ENCODE assay signal across 21 mouse cellular contexts in the genomic region with DNA sequence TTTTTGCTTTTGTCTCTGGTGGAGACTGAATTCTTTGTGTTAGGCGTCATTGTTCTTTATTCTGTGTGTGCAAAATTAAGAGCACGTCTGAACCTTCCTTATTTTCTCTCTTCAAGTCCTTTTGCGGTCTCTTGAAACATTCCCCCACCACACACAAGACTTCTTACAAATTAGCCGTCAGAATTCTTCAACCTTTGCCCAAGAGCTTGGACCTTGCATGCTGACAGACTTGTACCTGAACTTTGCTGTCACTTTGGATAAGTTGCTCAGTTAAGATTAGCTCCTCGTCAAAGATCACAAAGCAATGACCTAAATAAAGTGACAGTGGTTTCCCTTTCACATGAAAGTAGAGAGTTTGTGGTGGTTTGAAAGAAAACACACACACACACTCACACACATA. TPM values are rescaled to one million over a fixed set of nuclear protein-coding genes. Genes with fewer than 3 reads are reported as not detected.
DNase-seq lines count a peak whose midpoint lies in the region; ATAC-seq and TF ChIP-seq lines count a peak whose summit lies in the region.
"Had no signal": no experiment of that assay in that cellular context is flagged by ENCODE, and none has a peak within 500 bp of the region (broad histone marks: within the 10 kb centered on the region; RNA-seq: fewer than 3 reads in every experiment).

No protein-coding gene starts in this region.

- peak; percentile 19 to 58 for DNase-seq in kidney, adult 8-10 months
- no peak for DNase-seq in kidney, postnatal 25 days
- DNase-seq in testis, postnatal 14 days (ENCODE audit: low spot score): no peak
- DNase-seq in stomach, postnatal 0 days (ENCODE audit: low spot score): no peak
- no peak for DNase-seq in lung, postnatal 25 days (ENCODE audit: low spot score)
- DNase-seq: cerebellum, adult 11-12 months; cerebellum, adult 8-10 months; cerebellum, postnatal 10 days; cerebellum, postnatal 36 days; embryo, embryonic 11 days; gastrocnemius, postnatal 10 days had no signal

- H3K4me3 ChIP-seq in testis, adult 2 months (ENCODE audit: control insufficient read depth, low read depth, low read length): peak overlapping the region; percentile 86
- no peak overlapping the region for H3K4me3 ChIP-seq in intestine, postnatal 0 days (ENCODE audit: low read depth, low read length)
- H3K4me3 ChIP-seq in stomach, postnatal 0 days (ENCODE audit: low read depth, low read length): no peak overlapping the region
- H3K4me3 ChIP-seq: embryonic facial prominence, embryonic 10.5 days; embryonic facial prominence, embryonic 13.5 days; forebrain, embryonic 12.5 days; forebrain, embryonic 15.5 days; hindbrain, embryonic 12.5 days had no signal

- H3K36me3 ChIP-seq in testis, adult 2 months (ENCODE audit: control insufficient read depth, insufficient read depth, low read length): no peaks in the 10 kb centered on the region
- no peaks in the 10 kb centered on the region for H3K36me3 ChIP-seq in intestine, postnatal 0 days (ENCODE audit: control insufficient read depth, insufficient read depth)
- H3K36me3 ChIP-seq in stomach, postnatal 0 days (ENCODE audit: control insufficient read depth, insufficient read depth, low read length): no peaks in the 10 kb centered on the region
- H3K36me3 ChIP-seq: embryonic facial prominence, embryonic 13.5 days had no signal

- H3K27me3 ChIP-seq in testis, adult 2 months (ENCODE audit: control insufficient read depth, insufficient read depth, low read length): no peaks in the 10 kb centered on the region
- no peaks in the 10 kb centered on the region for H3K27me3 ChIP-seq in intestine, postnatal 0 days (replicated peaks; ENCODE audit: control insufficient read depth, insufficient read depth, low read length)
- no peaks in the 10 kb centered on the region for H3K27me3 ChIP-seq in stomach, postnatal 0 days (ENCODE audit: control insufficient read depth, insufficient read depth, low read length)
- H3K27me3 ChIP-seq: embryonic facial prominence, embryonic 13.5 days; forebrain, embryonic 12.5 days; forebrain, embryonic 15.5 days; hindbrain, embryonic 12.5 days had no signal

- no peak for TF ChIP-seq CTCF in testis, adult 2 months (IDR thresholded peaks at IDR 0.05; ENCODE audit: control insufficient read depth, insufficient read depth, insufficient replicate concordance, low read depth, low read length)
- TF ChIP-seq CTCF in intestine, postnatal 0 days (IDR thresholded peaks at IDR 0.05; ENCODE audit: low read depth): no peak
- no peak for TF ChIP-seq CTCF in stomach, postnatal 0 days (IDR thresholded peaks at IDR 0.05; ENCODE audit: low read depth)

- H3K9ac ChIP-seq in intestine, postnatal 0 days (ENCODE audit: low read depth, low read length): no peak overlapping the region
- no peak overlapping the region for H3K9ac ChIP-seq in stomach, postnatal 0 days (ENCODE audit: low read length)
- H3K9ac ChIP-seq: embryonic facial prominence, embryonic 13.5 days; forebrain, embryonic 12.5 days; forebrain, embryonic 15.5 days; hindbrain, embryonic 12.5 days had no signal

- TF ChIP-seq POLR2A in testis, adult 2 months (IDR thresholded peaks at IDR 0.05; ENCODE audit: control insufficient read depth, low read depth, low read length): no peak

- no peak for ATAC-seq in intestine, postnatal 0 days
- ATAC-seq in stomach, postnatal 0 days (ENCODE audit: low FRiP score, low TSS enrichment): no peak
- no peak for ATAC-seq in cerebellum, adult (ENCODE audit: insufficient number of reproducible peaks, low FRiP score, low TSS enrichment)
- ATAC-seq: CD4-positive, CD25-positive, alpha-beta regulatory T cell, adult 4 months; forebrain, embryonic 15.5 days had no signal

- no peaks in the 10 kb centered on the region for H3K9me3 ChIP-seq in intestine, postnatal 0 days (ENCODE audit: control insufficient read depth)
- H3K9me3 ChIP-seq in stomach, postnatal 0 days (ENCODE audit: control insufficient read depth, low read length): no peaks in the 10 kb centered on the region
- H3K9me3 ChIP-seq: embryonic facial prominence, embryonic 10.5 days; embryonic facial prominence, embryonic 13.5 days had no signal

- H3K4me2 ChIP-seq in intestine, postnatal 0 days (replicated peaks; ENCODE audit: low read depth): peak overlapping the region; percentile 39
- H3K4me2 ChIP-seq in stomach, postnatal 0 days (replicated peaks; ENCODE audit: low read depth): no peak overlapping the region
- H3K4me2 ChIP-seq: embryonic facial prominence, embryonic 13.5 days; forebrain, embryonic 12.5 days; forebrain, embryonic 15.5 days; heart, embryonic 11.5 days; hindbrain, embryonic 12.5 days had no signal

- no peak for TF ChIP-seq EP300 in stomach, postnatal 0 days (optimal IDR thresholded peaks at IDR 0.05)

- H3K4me1 ChIP-seq in testis, adult 2 months (ENCODE audit: control insufficient read depth, insufficient read depth, low read length): peaks cover 7% of the 10 kb centered on the region
- peaks cover 7% of the 10 kb centered on the region; the same call in 1 of the 2 replicates for H3K4me1 ChIP-seq in intestine, postnatal 0 days (replicated peaks; ENCODE audit: control insufficient read depth, insufficient read depth, low read length)
- H3K4me1 ChIP-seq in stomach, postnatal 0 days (replicated peaks; ENCODE audit: control insufficient read depth, insufficient read depth): no peaks in the 10 kb centered on the region

- H3K27ac ChIP-seq in testis, adult 2 months (ENCODE audit: control insufficient read depth, insufficient read depth, low read depth, low read length): no peak overlapping the region
- peak overlapping the region; percentile 75 for H3K27ac ChIP-seq in intestine, postnatal 0 days (ENCODE audit: low read depth, low read length)
- H3K27ac ChIP-seq in stomach, postnatal 0 days (replicated peaks): peak overlapping the region; percentile 35; the same call in 1 of the 2 replicates
- H3K27ac ChIP-seq: embryonic facial prominence, embryonic 10.5 days; embryonic facial prominence, embryonic 13.5 days; forebrain, embryonic 12.5 days; forebrain, embryonic 15.5 days; hindbrain, embryonic 12.5 days had no signal

- WGBS in intestine, postnatal 0 days: 62% methylated on average over 5 of the region's 5 CpGs
- WGBS in stomach, postnatal 0 days: 71% methylated on average over 5 of the region's 5 CpGs

RNA-seq across cellular contexts. Expression of a gene that starts 3.3 kb away (rescaled TPM):
- 320 and 336 TPM in 2 replicates for polyA plus RNA-seq in testis, adult 2 months (2012; rRNA removed)
- 12.2 and 12.6 TPM in 2 replicates for polyA plus RNA-seq in intestine, postnatal 0 days (2015; fragmentation: Nextera tagmentation; extraction: Ambion mirVana)
- 4.7 and 5.2 TPM in 2 replicates for polyA plus RNA-seq in stomach, postnatal 0 days (2015; fragmentation: Nextera tagmentation; extraction: Ambion mirVana)

Comparison
In these comparisons a context has a peak if more than half of its experiments do, and no peak if none do; other contexts are left out.
1. DNase-seq: peak in kidney, adult 8-10 months (2 of 2); none in kidney, postnatal 25 days (0 of 2), testis, postnatal 14 days (single experiment), stomach, postnatal 0 days (single experiment) and lung, postnatal 25 days (single experiment).
2. RNA of a gene that starts 3.3 kb away (polyA plus RNA-seq): 320 to 336 TPM in testis, adult 2 months; 12.2 to 12.6 TPM in intestine, postnatal 0 days and 4.7 to 5.2 TPM in stomach, postnatal 0 days; every median in the first group is over 10 times any median in the second.